Mouse (Mus musculus): ENCODE measurements around the gene March9.

March9 gene

DNA sequence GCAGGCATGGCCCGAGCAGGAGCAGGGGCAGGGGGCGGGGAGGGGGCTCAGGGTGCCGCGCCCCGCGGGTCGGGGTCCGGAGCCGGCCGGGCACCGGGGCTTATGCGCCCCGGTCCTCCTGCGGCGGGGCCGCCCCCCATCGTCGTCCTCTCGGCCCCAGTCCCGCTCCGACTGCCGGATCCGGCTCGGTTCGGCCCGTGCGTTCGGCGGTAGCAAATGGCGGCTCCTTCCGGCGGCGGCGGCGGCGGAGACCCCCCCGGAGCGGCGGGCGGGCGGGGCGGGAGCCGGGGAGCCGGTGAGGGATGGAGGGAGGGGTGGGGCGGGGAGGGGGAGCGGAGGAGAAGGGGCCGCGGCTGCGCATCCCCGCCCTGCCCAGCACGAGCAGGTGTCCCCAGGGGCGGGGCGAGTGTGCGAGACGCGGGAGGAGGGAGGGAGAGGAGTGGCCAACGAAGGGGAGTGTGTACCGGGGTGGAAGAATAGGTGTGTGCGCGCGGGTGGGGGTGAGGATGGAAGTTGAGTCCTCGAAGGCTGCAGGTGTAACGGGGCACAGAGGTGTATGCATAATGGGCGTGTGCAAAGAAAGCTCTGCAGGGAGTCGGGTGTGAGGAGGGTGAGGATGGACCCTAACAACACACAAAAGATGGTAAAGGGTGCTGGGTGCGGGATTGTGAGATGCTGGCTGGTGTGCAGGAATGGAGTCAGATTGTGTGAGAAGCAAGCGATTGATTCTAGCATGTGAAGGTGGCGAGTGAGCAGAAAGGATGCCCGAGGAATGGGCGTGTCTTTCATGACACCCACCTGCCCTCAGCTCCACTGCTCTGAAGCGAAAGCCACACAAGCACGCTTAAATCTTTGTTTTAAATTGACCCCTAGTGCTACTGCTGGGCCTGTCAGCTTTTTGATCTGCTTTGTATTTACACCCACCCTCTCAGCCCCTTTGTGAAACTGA is at the start of gene March9:
TSS of gene March9 (minus strand) at position 217 of the 949 bp plus-strand sequence.
- no peak for DNase-seq (ENCODE audit: low read depth, low spot score)

DNA sequence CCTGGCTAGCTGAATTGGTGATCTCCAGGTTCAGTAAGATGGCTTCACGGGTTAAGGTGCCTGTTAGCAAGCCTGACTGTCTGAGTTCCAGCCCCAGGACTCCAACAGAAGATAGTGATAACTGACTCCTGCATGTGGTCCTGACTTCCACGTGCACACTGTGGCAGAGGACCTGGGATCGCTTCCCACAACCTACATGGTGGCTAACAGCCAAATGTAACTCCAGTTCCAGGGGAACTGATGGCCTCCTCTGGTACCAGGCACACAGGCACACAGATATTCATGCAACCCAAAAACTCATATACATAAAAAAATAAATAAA is 48.2 kb upstream of the March9 start:
- DNase-seq (ENCODE audit: low read depth, low spot score) = no peak

DNA sequence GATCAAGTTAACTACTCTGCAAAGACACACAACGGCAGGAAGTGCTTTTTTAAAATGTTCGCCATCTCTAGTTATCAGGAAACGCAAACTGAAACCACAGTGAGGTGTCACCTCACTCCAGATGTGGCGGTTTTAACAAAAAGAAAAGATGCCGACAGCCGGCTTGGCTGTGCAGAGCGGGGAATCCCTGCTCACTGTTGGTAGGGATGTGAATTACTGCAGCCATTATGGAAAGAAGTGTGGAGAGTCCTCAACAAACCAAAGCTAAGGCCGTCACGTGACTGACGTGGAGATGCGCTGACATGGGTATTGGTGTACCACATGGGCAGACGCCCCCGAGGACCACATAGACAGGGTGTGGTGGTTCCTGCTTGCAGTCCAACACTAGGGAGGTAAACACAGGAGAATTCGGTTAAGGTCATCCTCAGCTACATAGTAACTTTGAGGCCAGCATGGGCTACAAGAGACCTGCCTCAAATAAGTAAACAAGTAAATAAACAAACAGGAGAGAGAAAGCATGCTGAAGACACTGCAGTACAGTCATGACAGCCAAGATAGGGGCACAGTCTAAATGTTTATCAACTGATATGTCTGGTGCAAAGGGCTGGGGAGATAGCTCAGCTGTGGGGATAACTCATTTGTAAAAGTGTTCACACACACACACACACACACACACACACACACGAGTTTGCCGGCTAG is 47.7 kb upstream of the March9 start:
- no peak for DNase-seq (ENCODE audit: low read depth, low spot score)

DNA sequence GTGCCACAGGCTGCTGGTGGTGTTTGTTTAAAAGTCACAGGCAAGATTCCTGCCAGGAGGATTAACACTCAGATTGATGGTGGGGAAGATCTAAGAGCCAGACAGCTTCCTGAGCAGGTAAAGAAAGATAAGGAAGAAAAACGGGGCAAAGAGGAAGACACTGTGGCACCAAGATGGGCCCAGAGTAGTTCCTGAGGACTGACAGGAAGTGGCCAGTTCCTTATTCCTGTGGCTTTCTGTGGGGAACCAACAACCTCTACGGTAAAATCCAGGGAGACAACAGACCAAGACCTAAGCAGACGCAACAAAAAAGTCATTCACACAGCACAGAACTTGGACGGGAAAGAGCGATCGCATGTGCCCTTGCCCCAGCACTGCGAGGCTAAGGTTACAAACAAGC is 43.6 kb upstream of the March9 start:
- no peak for DNase-seq (ENCODE audit: low read depth, low spot score)

DNA sequence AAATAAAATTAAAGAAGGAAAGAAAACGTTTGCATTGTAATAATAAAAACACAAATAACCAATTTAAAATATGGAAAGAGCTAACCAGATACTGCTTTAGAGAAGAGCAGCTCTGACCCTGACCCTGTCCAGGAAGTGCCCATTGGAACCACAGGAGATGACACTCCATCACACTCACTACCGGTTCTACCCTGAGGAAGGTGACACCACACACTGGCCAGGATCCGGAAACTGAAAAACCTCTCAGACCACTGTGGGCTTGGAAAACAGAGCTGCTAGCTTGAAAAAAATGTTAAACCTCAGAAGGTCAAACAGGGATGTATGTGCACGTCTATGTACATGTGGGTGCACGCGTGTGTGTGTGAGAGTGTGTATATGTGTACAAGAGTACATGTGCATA is 41.2 kb upstream of the March9 start:
- no peak for DNase-seq (ENCODE audit: low read depth, low spot score)

DNA sequence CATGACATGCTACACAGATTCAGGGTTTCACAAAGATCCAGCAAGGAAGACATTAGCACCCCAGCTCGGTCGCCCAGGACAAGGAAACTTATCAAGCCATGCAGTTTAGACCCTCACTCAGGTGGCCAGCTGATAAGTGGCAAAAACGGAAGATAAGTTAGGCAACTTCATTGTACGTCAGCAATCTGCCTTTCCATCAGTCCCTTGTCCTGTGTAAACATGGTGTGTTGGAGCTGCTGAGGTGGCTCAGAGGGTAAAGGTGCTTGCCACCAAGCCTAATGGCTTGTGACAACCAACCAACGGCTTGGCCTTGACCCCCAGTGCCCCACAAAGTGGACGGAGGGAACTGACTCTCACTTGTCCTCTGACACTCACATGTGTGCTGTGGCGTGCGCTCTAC is 40.4 kb upstream of the March9 start:
- DNase-seq (ENCODE audit: low read depth, low spot score) = no peak

DNA sequence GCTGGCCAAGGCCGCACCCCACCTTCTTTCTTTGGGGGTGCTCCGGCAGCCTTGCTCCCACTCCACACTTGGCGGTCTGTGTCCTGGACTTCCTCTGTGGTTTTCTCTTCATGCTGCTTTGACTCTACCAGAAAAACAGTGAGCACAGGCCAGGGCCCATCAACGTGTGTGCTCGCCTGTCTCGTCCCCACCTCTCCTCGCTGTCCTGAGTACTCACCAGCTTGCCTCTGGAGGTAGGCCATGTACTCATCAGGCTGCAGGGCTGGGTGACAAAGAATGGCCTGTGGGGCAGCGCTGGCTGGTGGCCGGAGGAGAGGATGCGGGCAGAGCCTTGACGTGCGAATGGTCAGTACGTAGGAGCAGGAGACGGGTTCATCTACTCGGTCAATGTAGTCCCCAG is 39.9 kb upstream of the March9 start:
- no peak for DNase-seq (ENCODE audit: low read depth, low spot score)

DNA sequence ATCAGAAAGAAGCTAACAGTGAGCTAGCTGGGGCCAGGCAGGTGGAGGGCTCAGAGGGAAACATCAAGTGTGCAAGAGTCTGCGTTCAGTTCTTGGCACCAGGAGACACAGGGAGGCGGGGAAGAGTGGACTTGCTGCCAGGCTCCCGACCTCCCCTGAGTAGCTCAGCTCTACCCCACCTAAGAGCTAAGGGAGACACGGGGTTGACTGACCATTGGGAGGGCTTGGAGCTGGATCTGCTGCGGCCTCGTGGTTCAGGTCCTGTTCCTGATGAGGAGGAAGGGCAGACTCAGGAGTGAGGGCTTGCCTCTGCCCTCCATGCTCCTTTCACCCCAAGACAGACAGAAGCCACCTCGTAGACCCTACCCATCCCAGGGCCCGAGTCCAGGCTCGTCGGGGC is 39.2 kb upstream of the March9 start:
- DNase-seq (ENCODE audit: low read depth, low spot score) = no peak

DNA sequence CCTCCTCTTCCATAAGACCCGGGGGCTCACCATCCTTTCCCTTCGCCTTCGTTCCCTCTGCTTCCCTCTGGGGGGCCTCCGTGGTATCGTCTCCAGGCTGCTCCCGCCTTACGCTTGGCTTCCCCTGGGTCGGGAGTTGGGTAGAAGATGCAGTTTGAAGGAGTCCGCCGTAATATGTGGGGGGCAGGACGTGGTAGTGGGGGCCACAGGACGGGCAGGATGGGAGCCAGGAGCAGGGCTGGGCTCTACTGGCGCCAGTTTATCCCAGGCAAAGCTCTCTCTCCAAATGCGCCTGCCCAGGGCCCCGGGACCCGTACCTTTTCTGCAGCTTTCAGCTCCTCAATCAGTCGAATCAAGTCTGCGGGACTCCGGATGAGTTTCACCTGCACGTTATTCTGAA is 38.5 kb upstream of the March9 start:
- no peak for DNase-seq (ENCODE audit: low read depth, low spot score)

DNA sequence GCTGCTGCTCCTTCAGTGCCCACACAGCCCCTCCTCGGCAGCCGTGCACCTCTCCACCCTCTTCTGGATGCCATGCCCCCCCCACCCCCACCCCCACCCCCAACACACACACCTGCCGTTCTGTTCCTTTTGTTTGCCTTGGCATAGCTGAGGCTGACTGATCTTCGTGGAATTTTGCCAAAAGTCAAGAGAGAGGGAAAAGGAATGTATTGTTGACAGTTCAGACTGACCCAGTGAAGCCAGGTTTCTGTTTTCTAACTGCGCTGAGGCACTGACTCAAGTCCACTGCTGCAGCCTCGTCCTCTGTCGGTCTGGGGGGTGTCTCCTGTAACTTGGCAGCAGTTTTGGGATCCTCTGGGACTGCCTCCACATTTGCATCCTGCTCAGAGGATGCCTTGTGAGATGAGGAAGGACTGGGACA is 34.4 kb upstream of the March9 start:
- DNase-seq (ENCODE audit: low read depth, low spot score) = no peak

DNA sequence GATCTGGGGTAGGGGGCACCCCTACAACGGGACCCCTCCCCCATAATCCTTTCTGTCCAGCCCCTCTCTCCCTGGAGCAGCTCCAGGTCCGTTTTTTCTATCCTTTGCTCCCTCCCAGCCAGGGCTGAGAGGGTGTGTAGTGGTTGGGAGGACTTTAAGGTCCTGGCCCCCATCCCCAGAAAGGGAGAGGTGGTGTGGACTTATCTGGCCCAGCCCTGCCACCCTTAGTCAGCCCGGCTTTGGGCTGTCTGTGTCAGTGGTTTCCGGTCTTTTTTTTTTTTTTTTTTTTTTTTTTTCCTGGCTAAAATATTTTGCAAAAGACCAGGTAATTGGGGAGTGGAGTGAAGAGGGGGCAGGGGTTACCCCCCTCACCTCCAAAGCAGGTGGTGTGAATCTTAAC is 32.8 kb upstream of the March9 start:
- DNase-seq (ENCODE audit: low read depth, low spot score) = no peak

DNA sequence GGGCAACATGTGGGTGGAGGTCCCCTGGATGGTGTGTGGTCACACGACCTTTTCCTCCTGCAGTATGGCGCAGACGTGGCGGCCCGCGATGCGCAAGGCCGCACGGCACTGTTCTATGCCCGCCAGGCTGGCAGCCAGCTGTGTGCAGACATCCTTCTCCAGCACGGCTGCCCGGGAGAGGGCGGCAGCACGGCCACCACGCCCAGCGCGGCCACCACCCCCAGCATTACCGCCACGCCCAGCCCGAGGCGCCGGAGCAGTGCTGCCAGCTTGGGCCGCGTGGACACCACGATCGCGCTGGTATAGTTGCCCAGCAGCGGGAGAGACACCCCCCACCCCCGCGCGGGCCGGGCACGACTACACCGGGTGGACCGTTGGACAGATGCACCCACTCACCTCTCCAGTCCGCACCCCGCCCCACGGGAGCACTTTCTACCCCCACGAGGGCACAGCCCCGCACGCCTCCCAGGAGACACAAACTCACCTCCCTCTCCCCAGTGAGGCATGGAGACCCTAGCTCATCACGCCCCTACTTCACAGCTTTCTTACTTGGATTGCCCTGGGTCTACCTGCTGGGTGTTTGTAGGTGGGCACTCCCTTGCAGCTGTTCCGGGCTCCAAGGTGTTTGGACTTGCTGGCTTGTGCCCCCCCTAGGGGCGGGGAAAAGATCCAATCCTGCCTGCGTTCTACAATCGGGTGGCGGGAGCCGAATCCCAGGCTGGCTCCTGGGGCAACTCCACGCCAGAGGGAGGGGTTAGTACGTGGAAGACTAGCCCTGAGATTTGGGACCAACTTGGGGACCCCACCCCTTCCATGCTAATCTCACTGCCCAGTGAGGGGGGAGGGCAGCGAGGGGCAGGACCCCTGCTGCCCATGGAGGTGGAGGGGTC is 31.8 kb upstream of the March9 start:
- no peak for DNase-seq (ENCODE audit: low read depth, low spot score)

DNA sequence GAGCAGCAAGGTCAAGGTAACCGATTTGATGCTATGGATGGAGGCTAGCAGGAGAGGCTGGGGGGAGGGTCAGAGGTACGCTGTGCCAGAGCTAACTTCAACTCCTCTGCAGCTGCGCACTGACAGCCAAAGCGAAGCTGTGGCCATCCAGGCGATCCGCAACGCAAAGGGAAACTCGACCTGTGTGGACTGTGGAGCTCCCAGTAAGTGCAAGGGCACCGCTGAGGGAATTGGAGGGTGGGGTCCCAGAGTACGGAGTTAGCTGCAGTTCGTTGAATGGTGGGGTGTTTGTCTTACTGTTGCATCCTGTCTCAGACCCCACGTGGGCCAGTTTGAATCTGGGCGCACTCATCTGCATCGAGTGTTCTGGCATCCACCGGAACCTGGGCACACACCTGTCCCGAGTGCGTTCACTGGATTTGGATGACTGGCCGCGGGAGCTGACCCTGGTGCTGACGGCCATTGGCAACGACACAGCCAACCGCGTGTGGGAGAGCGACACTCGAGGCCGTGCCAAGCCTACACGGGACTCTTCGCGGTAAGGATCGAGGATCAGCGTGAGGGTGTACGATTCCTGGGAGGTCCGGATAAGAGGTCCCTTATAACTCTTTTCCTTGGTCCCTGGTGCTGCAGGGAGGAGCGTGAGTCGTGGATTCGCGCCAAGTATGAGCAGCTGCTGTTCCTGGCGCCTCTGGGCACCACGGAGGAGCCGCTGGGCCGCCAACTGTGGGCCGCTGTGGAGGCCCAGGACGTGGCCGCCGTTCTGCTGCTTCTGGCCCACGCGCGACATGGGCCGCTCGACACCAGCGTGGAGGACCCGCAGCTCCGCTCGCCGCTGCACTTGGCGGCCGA is 30.8 kb upstream of the March9 start:
- peak; percentile 47 for DNase-seq (ENCODE audit: low read depth, low spot score)

DNA sequence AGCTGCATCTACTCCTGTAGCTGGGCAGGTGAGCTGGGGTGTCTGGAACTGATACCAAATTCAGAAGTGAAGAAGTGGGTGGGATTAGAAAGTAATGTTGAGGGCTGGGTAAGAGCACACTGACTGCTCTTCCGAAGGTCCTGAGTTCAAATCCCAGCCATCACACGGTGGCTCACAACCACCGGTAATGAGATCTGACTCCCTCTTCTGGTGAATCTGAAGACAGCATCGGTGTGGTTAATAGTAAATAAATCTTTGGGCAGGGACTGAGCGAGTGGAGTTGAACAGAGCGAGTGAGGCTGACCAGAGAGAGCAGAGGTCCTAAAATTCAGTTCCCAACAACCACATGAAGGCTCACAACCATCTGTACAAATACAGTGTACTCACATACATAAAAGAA is 25.6 kb upstream of the March9 start:
- DNase-seq (ENCODE audit: low read depth, low spot score) = no peak

DNA sequence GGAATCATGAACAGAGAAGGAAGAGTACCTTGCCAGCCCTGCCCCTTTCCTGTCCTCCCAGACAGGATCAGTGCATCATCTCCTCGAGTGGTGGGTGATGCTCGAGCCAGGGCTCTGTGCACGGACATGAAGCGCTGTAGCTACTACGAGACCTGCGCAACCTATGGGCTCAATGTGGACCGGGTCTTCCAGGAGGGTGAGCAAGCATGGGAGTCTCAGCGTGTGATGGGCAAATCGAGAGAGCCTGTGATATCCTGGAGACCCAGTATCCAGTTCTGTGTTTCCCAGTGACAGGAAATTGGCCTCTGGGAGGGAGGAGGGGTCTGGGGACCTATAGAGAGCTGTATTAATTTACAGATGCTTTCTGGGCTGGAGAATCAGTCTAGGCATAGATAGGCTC is 25.1 kb upstream of the March9 start:
- DNase-seq (ENCODE audit: low read depth, low spot score) = no peak

DNA sequence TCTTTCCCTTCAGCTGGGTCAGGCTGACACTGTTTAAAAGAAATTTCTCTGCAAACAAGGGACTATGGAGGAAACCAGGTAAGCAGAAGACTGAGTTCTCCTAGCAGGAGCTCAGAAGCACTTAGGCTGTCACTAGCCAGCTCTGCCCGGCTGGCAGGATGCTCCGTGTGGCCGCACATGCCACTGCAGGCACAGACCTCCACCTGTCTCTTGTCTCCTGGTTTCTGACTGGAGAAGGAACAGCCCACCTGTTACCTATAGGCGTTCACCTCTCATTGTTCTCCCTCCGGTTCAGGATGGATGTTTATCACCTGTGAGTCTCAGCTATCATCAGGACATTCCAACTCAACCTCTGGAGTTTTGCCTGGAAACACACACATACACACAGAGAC is 23.9 kb upstream of the March9 start:
- DNase-seq (ENCODE audit: low read depth, low spot score) = no peak

DNA sequence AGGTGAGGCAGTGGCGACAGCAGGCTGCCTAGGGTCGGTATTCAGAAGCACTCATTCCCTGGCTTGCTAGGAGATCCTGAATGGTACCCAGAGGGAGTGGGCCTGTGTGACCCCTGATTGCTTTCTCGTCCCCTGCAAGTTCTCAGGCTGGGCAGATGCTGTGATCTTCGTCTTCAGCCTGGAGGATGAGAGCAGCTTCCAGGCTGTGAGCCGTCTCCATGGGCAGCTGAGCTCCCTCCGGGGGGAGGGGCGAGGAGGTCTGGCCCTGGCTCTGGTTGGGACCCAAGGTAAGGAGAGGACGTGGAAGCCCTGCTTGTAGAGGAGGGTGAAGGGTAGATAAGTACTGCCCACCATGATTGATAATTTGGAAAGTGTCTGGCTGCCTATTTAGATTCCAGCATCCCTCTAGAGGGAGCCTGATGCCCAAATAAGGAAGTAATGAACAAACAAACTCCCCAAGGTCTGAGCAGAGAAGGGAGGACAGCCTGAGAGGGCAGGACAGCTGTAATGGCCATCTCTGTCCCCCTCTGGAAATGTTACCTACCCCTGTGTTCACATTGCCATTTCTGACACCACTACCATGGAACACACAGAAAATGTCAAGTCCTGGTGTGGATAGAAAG is 23.4 kb upstream of the March9 start:
- DNase-seq (ENCODE audit: low read depth, low spot score) = no peak

DNA sequence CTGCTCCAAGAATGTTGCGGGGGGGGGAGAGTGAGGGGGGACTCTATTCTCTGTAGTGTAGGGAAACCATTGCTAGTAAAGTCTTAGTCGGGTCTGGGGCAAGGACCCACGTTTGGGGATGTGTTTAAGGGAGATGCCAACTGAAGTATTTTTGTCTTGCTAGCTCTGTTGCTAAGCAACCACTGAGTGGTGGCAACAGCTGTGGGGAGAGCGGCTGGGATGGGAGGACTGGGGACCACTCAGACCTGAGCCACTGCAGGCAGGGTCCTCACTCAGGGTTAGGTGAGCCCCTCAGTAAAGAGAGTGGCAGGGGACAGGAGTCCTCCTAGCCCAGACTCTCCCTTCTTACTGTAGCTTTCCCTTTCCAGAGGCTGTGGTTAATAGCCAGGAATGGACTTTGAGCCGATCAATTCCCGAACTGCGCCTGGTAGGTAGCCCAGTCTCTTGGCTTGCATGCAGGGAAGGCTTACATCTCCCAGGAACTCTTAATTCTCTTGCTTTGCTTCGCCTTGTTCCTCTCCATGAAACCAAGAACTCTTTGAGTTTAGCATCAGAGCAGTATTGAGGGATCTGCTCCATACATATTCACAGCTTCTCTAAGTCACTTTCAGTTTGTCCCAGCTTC is 22.1 kb upstream of the March9 start:
- DNase-seq (ENCODE audit: low read depth, low spot score) = no peak

DNA sequence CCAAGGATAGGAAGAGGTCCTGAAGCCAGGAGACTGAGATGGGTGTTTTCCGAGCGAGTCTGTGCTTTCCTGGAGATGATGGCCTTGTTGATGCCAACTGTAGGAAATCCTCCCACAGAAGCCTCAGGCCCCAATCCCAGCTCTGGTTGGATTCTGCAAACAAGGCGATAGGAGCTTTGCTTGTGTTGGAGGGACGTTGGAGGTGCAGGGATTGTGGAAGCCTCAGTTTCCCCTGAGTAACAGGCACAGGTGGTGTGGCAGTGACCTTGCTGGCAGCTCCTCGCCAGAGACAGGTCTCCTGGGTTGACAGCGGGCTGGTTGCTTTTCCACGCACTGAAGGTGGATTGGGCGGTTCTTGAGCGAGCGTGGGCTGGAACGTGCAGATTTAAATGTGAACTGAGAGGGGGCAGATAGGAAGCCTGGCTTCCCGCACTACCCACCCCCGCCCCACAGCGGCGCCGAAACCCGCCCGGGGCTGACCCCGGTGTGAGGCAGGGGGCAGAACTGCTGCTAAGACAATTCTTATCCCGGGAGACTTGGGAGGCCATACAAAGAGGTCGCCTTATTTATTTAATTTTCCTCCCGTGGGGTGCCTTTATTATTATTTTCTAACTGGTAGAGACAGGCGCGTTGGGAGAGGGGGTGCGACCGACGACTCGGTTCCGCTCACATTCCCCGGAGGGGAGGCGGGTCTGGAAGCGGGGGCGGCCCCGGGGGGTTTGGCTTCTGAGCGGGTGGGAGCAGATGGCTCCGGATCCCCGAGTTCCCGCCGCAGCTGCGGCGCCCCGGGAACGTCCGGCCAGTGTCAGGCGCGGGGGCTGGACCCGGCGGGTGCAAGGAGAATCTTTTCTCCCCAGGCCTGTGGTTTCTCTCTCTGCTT is 21.2 kb upstream of the March9 start:
- DNase-seq (ENCODE audit: low read depth, low spot score) = no peak

Measured in mesoderm, embryonic 11.5 days (tissue).